Mouse (Mus musculus): ENCODE data around the gene Rcbtb2. TPM values are rescaled to one million over a fixed set of nuclear protein-coding genes. Genes with fewer than 3 reads are reported as not detected.
A peak's percentile ranks its signal among the peaks of the same experiment; 100 is the strongest.
"Not testable (repeated sequence)": the region's sequence is repeated elsewhere in the genome, so short reads cannot be mapped to it uniquely, and the experiment has no call there.

Rcbtb2 gene
- polyA plus RNA-seq, 1 experiment: 48.4 TPM

DNA sequence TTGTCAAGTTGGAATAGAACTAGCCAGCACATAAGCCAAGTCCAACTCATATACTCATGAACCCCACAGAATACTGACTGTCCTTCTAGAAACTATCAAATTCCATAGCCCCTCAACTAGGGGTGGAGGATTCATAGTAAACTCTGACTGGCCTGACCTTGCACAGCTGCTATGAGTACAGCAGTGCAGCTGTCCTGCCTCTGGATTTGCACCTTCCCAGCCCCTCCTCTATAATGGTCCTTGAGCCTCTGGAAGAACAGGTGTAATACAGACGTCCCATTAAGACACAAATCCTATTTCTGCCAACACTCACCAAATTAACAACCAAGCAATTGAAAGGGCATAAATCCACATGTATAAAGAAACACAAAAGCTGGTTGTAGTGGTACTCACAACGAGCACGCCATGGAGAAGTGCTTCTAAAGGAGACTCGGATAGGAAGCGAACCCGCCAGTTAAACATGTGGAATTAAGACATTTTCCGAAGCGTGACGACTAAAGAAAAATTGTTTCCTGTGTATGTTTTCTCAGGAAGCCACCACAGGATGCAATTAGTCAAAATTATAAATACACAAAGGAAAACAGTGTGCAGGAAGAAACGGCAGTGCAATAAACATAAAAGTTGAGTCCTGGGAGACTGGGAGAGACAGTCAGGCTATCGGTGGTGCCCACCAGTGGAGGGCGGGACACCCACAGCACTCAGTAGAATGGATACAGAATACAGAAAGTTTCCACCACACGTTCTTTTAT is 27.9 kb upstream of the Rcbtb2 start:
- Histone ChIP-seq H3K27ac (ENCODE audit: control insufficient read depth, insufficient read depth, low read depth, low read length) (no peak overlapping the region), H3K27me3 (ENCODE audit: control insufficient read depth, insufficient read depth, low read length) (no peaks in the 10 kb centered on the region), H3K36me3 (ENCODE audit: control insufficient read depth, insufficient read depth, low read length) (no peaks in the 10 kb centered on the region), H3K4me3 (ENCODE audit: control insufficient read depth, low read depth, low read length) (no peak overlapping the region), H3K4me1 (ENCODE audit: control insufficient read depth, insufficient read depth, low read length) (no peaks in the 10 kb centered on the region)
- TF ChIP-seq CTCF (IDR thresholded peaks at IDR 0.05; ENCODE audit: control insufficient read depth, insufficient read depth, insufficient replicate concordance, low read depth, low read length): no peak
- no peak for TF ChIP-seq POLR2A (IDR thresholded peaks at IDR 0.05; ENCODE audit: control insufficient read depth, low read depth, low read length)

DNA sequence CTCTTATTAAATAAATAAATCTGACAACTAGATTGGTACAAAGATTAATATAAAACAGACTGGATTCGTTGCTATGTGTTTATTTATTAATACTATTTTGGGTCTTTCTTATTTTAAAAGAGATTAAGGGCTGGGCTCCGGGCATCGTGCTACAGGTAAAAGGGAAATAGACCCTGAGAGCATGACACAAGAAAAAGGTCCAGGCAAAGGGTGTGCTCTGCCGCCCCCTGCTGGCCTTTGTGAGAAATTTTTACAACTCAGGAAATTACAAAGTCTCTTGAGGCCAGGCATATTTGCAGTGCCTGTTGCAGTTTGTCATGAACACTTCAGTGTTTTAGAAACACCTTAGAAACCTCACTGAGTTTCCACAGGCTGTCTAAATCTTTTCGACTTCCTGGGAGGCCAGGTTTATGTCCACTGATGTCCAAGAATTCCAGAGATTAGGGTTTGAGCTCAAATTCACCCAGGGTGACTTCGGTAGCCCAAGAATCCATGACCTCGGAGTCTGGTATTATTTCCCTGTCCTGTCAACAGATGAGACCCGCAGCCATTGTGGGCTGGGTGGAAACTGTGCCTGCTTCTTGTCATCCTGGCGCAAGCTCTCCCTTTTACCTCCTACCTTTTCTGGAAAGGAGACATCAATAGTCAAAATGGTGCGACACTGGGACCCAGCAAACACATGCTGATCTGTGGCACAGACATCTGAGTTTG is 24.0 kb upstream of the Rcbtb2 start:
- Histone ChIP-seq H3K4me3 (ENCODE audit: control insufficient read depth, low read depth, low read length) (no peak overlapping the region), H3K27me3 (ENCODE audit: control insufficient read depth, insufficient read depth, low read length) (no peaks in the 10 kb centered on the region), H3K4me1 (ENCODE audit: control insufficient read depth, insufficient read depth, low read length) (peaks cover 4% of the 10 kb centered on the region), H3K27ac (ENCODE audit: control insufficient read depth, insufficient read depth, low read depth, low read length) (no peak overlapping the region), H3K36me3 (ENCODE audit: control insufficient read depth, insufficient read depth, low read length) (no peaks in the 10 kb centered on the region)
- TF ChIP-seq POLR2A (IDR thresholded peaks at IDR 0.05; ENCODE audit: control insufficient read depth, low read depth, low read length): no peak
- peak; percentile 73; the same call in 1 of the 2 replicates for TF ChIP-seq CTCF (IDR thresholded peaks at IDR 0.05; ENCODE audit: control insufficient read depth, insufficient read depth, insufficient replicate concordance, low read depth, low read length)

- TF ChIP-seq CTCF (IDR thresholded peaks at IDR 0.05; ENCODE audit: control insufficient read depth, insufficient read depth, insufficient replicate concordance, low read depth, low read length) (no peak), POLR2A (IDR thresholded peaks at IDR 0.05; ENCODE audit: control insufficient read depth, low read depth, low read length) (no peak)
- Histone ChIP-seq H3K27ac (ENCODE audit: control insufficient read depth, insufficient read depth, low read depth, low read length) (no peak overlapping the region), H3K27me3 (ENCODE audit: control insufficient read depth, insufficient read depth, low read length) (no peaks in the 10 kb centered on the region), H3K4me3 (ENCODE audit: control insufficient read depth, low read depth, low read length) (peak overlapping the region; percentile 3), H3K36me3 (ENCODE audit: control insufficient read depth, insufficient read depth, low read length) (no peaks in the 10 kb centered on the region), H3K4me1 (ENCODE audit: control insufficient read depth, insufficient read depth, low read length) (peaks cover 4% of the 10 kb centered on the region)
Measured at GRCm38 (mm10) chr14:73102270-73102865, 20.5 kb upstream of the Rcbtb2 start.

DNA sequence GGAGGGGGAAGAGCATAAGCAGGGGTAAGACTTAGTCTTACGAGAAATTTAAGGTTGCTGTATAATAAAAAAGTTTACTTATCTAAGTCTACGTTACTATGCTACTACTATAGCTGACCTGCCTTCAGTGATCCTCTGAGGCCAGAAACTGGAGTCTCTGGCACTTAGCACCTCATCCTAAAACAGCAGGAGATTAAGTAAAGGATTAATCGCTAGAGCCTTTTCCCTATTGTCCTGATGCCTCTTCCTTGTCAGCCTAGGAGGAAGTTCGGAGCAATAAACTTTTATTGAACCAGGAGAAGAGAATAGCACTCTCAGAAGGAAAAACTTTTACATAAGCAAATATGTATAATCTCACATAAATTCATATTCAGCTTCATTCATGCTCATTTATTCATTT is 19.9 kb upstream of the Rcbtb2 start:
- H3K4me3 ChIP-seq (ENCODE audit: control insufficient read depth, low read depth, low read length); H3K4me1 ChIP-seq (ENCODE audit: control insufficient read depth, insufficient read depth, low read length); H3K36me3 ChIP-seq (ENCODE audit: control insufficient read depth, insufficient read depth, low read length); H3K27ac ChIP-seq (ENCODE audit: control insufficient read depth, insufficient read depth, low read depth, low read length); H3K27me3 ChIP-seq (ENCODE audit: control insufficient read depth, insufficient read depth, low read length): not testable (repeated sequence)

- H3K27ac ChIP-seq (ENCODE audit: control insufficient read depth, insufficient read depth, low read depth, low read length): no peak overlapping the region
- peaks cover 4% of the 10 kb centered on the region for H3K4me1 ChIP-seq (ENCODE audit: control insufficient read depth, insufficient read depth, low read length)
- H3K36me3 ChIP-seq (ENCODE audit: control insufficient read depth, insufficient read depth, low read length): no peaks in the 10 kb centered on the region
- no peak overlapping the region for H3K4me3 ChIP-seq (ENCODE audit: control insufficient read depth, low read depth, low read length)
- no peaks in the 10 kb centered on the region for H3K27me3 ChIP-seq (ENCODE audit: control insufficient read depth, insufficient read depth, low read length)
- no peak for TF ChIP-seq CTCF (IDR thresholded peaks at IDR 0.05; ENCODE audit: control insufficient read depth, insufficient read depth, insufficient replicate concordance, low read depth, low read length)
- TF ChIP-seq POLR2A (IDR thresholded peaks at IDR 0.05; ENCODE audit: control insufficient read depth, low read depth, low read length): no peak
Measured at GRCm38 (mm10) chr14:73104913-73105312, 17.9 kb upstream of the Rcbtb2 start.

GRCm38 (mm10) chr14:73105407-73106185 is 17.2 kb upstream of the Rcbtb2 start:
- Histone ChIP-seq H3K27ac (ENCODE audit: control insufficient read depth, insufficient read depth, low read depth, low read length) (no peak overlapping the region), H3K27me3 (ENCODE audit: control insufficient read depth, insufficient read depth, low read length) (no peaks in the 10 kb centered on the region), H3K4me3 (ENCODE audit: control insufficient read depth, low read depth, low read length) (no peak overlapping the region), H3K4me1 (ENCODE audit: control insufficient read depth, insufficient read depth, low read length) (peaks cover 4% of the 10 kb centered on the region), H3K36me3 (ENCODE audit: control insufficient read depth, insufficient read depth, low read length) (no peaks in the 10 kb centered on the region)
- TF ChIP-seq CTCF (IDR thresholded peaks at IDR 0.05; ENCODE audit: control insufficient read depth, insufficient read depth, insufficient replicate concordance, low read depth, low read length): no peak
- TF ChIP-seq POLR2A (IDR thresholded peaks at IDR 0.05; ENCODE audit: control insufficient read depth, low read depth, low read length): no peak

DNA sequence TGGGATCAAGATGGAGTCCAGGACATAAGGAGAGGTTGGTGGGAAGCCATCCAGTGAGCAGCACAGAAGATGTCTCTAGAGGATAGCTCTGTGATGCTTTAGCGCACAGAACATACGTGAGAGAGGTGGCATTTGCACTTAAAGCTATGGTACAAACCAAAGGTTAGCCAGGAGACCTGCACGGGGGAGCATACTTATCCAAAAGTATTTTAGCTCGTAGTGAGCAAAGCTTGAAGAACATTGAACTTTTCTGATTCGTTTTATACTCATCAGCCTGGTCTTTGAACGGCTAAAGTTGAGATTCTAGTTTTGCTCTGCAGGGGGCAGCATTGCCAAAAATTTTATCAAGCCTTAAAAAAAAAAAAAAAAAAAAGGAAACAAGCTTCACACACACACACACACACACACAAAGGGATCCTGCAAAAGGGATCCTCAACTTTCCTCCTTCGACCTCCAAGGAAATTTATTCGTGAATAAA is 16.6 kb upstream of the Rcbtb2 start:
- Histone ChIP-seq H3K36me3 (ENCODE audit: control insufficient read depth, insufficient read depth, low read length) (no peaks in the 10 kb centered on the region), H3K4me1 (ENCODE audit: control insufficient read depth, insufficient read depth, low read length) (peaks cover 4% of the 10 kb centered on the region), H3K27ac (ENCODE audit: control insufficient read depth, insufficient read depth, low read depth, low read length) (no peak overlapping the region), H3K27me3 (ENCODE audit: control insufficient read depth, insufficient read depth, low read length) (no peaks in the 10 kb centered on the region), H3K4me3 (ENCODE audit: control insufficient read depth, low read depth, low read length) (no peak overlapping the region)
- TF ChIP-seq POLR2A (IDR thresholded peaks at IDR 0.05; ENCODE audit: control insufficient read depth, low read depth, low read length): no peak
- TF ChIP-seq CTCF (IDR thresholded peaks at IDR 0.05; ENCODE audit: control insufficient read depth, insufficient read depth, insufficient replicate concordance, low read depth, low read length): no peak

Measured in testis, adult 2 months (tissue).